Mouse (Mus musculus) embryonic facial prominence, embryonic 13.5 days (tissue): ENCODE data around the gene Rprd1b. TPM values are rescaled to one million over a fixed set of nuclear protein-coding genes. Genes with fewer than 3 reads are reported as not detected.

Experiments
- ATAC-seq: fragments of 200-750 bp; cut with Nextera tagmentation; 2 replicates; pipeline ENCODE4 v1.8.0; 2017; ENCODE audit warnings: low read depth; ENCODE audit not compliant: insufficient number of reproducible peaks, insufficient read depth, low FRiP score, low TSS enrichment
- H3K27ac ChIP-seq: fragments of 300-500 bp; sonication (generic); 2 replicates; pipeline ENCODE4 v1.5.1; 2015; ENCODE audit warnings: moderate library complexity, mild to moderate bottlenecking, inconsistent platforms
- H3K27me3 ChIP-seq: fragments of 300-500 bp; sonication (generic); 2 replicates; pipeline ENCODE4 v1.6.1; 2015; ENCODE audit warnings: mild to moderate bottlenecking, inconsistent platforms
- H3K36me3 ChIP-seq: fragments of 300-500 bp; sonication (generic); 2 replicates; pipeline ENCODE4 v1.6.1; 2015; ENCODE audit warnings: mild to moderate bottlenecking, inconsistent platforms
- H3K4me1 ChIP-seq: fragments of 300-500 bp; sonication (generic); 2 replicates; pipeline ENCODE4 v1.6.1; 2015; ENCODE audit warnings: inconsistent platforms
- H3K4me2 ChIP-seq: fragments of 300-500 bp; sonication (generic); 2 replicates; pipeline ENCODE4 v1.6.1; 2015; ENCODE audit warnings: moderate library complexity, mild to moderate bottlenecking, inconsistent platforms
- H3K4me3 ChIP-seq: fragments of 300-500 bp; sonication (generic); 2 replicates; pipeline ENCODE4 v1.5.1; 2015; ENCODE audit warnings: mild to moderate bottlenecking, inconsistent platforms
- H3K9ac ChIP-seq: fragments of 300-500 bp; sonication (generic); 2 replicates; pipeline ENCODE4 v1.6.1; 2015; ENCODE audit warnings: mild to moderate bottlenecking, inconsistent platforms
- H3K9me3 ChIP-seq: fragments of 300-500 bp; sonication (generic); 2 replicates; pipeline ENCODE4 v1.6.1; 2016; ENCODE audit warnings: inconsistent platforms
- WGBS: fragments of 180-500 bp; shearing (Covaris S2); methylation state at CpG from one replicate; pipeline ENCODE4 v1.1.7; 2015; ENCODE audit warnings: mixed read lengths; 5-methylcytosine and 5-hydroxymethylcytosine counted together
- polyA plus RNA-seq: library from polyadenylated mRNA; unstranded; fragments of >200 nt; fragmentation: Nextera tagmentation; extraction: Ambion mirVana; gene quantifications from 2 replicates; pipeline ENCODE4 v1.2.1, GENCODE M21; 2015

Rprd1b gene
- polyA plus RNA-seq, 1 experiment from 2014 or later: 50.4 TPM

DNA sequence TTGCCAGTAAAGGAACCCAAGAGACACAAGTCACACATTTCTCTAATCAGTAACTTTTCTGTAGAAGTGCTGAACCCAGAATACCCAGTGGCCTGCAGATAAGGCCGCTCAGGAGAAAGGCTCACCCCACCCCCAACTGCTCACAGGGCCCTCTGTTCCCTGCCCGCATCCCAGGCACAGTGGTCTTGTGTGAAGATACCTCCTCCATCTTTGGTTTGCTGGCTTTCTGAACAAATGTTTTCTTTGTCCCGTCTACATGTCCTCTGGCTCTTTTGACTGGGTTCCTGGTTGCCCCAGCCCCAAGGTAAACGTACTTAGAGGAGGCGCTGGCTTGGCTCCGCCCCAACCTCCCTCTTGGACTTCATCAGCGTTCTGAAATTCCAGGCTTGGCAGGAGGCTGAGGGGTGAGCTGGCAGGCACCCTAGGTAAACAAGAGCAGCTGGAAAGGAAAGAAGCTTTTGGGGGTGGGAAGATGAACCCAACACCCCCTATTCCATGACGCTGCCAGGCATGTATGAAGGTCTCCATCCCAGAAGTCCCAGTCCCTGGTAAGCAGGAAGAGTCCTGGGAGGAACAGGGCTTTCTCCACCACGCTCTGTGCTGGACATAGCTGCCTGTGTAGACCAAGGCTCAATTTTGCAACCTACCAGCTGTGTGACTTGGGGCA lies 85.4 kb downstream of the Rprd1b start:
- peaks cover 44% of the 10 kb centered on the region for H3K4me1 ChIP-seq
- H3K4me3 ChIP-seq: no peak overlapping the region
- H3K4me2 ChIP-seq: peak overlapping the region; percentile 21; the same call in 1 of the 2 replicates
- 18% methylated on average over 9 of the region's 9 CpGs for WGBS
- H3K27me3 ChIP-seq: no peaks in the 10 kb centered on the region
- peak; percentile 54; the same call in 1 of the 2 replicates for ATAC-seq
- H3K27ac ChIP-seq: peak overlapping the region; percentile 75
- H3K9ac ChIP-seq: no peak overlapping the region
- H3K36me3 ChIP-seq: no peaks in the 10 kb centered on the region
- H3K9me3 ChIP-seq: no peaks in the 10 kb centered on the region

DNA sequence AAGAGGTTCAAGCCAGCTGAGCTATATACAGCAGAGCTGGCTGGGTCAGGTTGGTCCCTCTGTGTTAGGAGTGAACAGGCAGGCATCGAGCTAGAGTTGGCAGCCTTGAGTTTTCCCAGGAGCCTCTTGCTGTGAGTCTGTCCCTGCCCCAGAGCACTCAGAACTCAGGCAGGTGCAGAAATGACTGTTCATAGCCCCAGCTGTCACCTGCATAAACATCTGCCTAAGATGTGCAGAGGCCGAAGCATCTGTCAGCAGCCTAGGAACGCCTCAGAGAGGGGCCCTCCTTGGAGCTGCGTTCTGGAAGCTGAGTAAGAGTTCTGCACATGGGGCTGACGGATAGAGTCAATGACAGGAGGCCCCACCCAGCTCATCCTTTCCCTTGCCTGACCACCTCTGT lies 86.6 kb downstream of the Rprd1b start:
- 63% methylated on average over 5 of the region's 5 CpGs for WGBS
- H3K4me3 ChIP-seq: no peak overlapping the region
- H3K27ac ChIP-seq: no peak overlapping the region
- no peak overlapping the region for H3K9ac ChIP-seq
- no peak overlapping the region for H3K4me2 ChIP-seq
- no peak for ATAC-seq
- no peaks in the 10 kb centered on the region for H3K36me3 ChIP-seq
- H3K27me3 ChIP-seq: no peaks in the 10 kb centered on the region
- peaks cover 35% of the 10 kb centered on the region for H3K4me1 ChIP-seq
- no peaks in the 10 kb centered on the region for H3K9me3 ChIP-seq

DNA sequence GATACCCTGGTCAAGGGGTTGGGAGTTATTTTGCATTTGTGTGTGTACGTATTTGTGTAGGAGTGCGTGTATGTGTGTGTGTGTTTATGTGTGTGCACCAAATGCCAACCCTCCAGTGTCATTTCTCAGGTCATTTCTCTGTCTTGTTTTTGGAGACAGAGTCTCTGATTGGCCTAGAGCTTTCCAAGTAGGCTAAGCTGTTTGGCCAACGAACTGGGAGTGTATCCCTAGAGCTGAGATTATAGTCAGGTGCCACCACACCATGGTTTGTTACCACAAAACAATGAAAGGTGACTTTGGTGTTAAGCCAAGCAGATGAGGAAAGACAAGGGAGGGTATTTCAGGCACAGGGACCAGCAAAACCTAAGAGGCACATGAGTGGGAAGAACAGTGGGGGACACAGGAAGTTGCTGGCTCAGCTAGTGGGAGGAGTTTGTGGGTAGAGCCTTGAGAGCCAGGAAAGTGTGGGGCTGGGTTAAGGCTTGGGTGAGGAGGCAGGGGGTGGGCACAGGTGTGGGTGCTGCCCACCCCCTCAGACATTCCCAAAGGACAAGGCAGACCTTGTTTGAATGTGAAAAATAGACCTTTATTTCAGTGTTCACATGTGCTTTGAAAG lies 87.6 kb downstream of the Rprd1b start:
- no peaks in the 10 kb centered on the region for H3K9me3 ChIP-seq
- H3K4me3 ChIP-seq: no peak overlapping the region
- no peak for ATAC-seq
- WGBS: 90% methylated on average over 3 of the region's 3 CpGs
- H3K9ac ChIP-seq: no peak overlapping the region
- H3K27me3 ChIP-seq: no peaks in the 10 kb centered on the region
- peaks cover 32% of the 10 kb centered on the region for H3K4me1 ChIP-seq
- H3K36me3 ChIP-seq: no peaks in the 10 kb centered on the region
- H3K4me2 ChIP-seq: no peak overlapping the region
- peak overlapping the region; percentile 33; the same call in 1 of the 2 replicates for H3K27ac ChIP-seq

DNA sequence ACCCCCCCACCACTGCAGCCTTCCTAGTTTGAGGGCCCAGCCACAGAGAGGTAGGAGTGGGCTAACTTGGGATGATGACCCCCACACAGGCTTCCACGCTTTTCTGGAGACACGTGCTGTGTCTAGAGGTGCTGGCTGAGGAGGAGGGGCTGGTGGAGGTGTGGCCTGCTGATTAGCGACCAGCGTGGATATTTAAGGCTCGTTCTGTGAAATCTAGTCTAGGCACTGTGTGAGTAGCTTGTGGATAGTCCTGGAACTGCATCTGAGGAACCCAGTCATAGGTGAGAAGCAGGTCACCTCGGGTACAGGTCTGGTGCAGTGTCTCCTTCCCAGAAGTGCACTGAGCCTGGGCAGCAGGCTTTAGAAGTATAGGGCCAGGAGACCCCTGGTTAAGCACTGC lies 88.4 kb downstream of the Rprd1b start:
- H3K9ac ChIP-seq: no peak overlapping the region
- WGBS: 56% methylated on average over 6 of the region's 6 CpGs
- H3K4me3 ChIP-seq: no peak overlapping the region
- no peaks in the 10 kb centered on the region for H3K27me3 ChIP-seq
- ATAC-seq: no peak
- H3K27ac ChIP-seq: peak overlapping the region; percentile 33; the same call in 1 of the 2 replicates
- H3K36me3 ChIP-seq: no peaks in the 10 kb centered on the region
- no peak overlapping the region for H3K4me2 ChIP-seq
- peaks cover 32% of the 10 kb centered on the region for H3K4me1 ChIP-seq
- H3K9me3 ChIP-seq: no peaks in the 10 kb centered on the region

DNA sequence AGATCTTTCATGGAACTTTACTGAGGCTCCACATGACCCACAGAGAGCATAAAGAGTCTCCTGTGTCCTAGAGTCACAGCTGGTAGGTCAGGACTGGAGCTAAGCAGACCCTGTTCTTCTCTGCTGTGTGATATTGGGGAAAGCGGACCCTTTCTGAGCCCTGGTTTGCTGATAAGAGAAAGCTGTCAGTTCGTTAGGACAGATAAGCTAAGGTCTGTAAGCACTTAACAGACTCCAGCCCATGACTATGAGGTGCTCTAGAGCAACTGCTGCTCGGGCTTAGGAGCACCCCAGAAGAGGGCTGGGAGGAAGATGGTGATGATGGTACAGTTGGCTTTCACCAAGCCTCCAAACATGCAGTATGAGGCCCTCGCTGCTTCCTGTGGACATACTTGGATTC lies 90.8 kb downstream of the Rprd1b start:
- no peak overlapping the region for H3K9ac ChIP-seq
- 80% methylated on average over 4 of the region's 4 CpGs for WGBS
- H3K36me3 ChIP-seq: no peaks in the 10 kb centered on the region; the same call in 1 of the 2 replicates

GRCm38 (mm10) chr2:158120211-158120610 lies 91.9 kb downstream of the Rprd1b start:
- H3K9me3 ChIP-seq: no peaks in the 10 kb centered on the region
- no peak for ATAC-seq
- H3K36me3 ChIP-seq: peaks cover under 1% of the 10 kb centered on the region; the same call in 1 of the 2 replicates
- H3K9ac ChIP-seq: no peak overlapping the region
- H3K4me1 ChIP-seq: peaks cover 21% of the 10 kb centered on the region
- no peaks in the 10 kb centered on the region for H3K27me3 ChIP-seq
- WGBS: 84% methylated on average over 8 of the region's 8 CpGs
- H3K27ac ChIP-seq: no peak overlapping the region
- H3K4me3 ChIP-seq: no peak overlapping the region
- no peak overlapping the region for H3K4me2 ChIP-seq

More for the DNA sequence above, 90.8 kb downstream of the Rprd1b start:
- H3K27me3 ChIP-seq: no peaks in the 10 kb centered on the region
- H3K27ac ChIP-seq: no peak overlapping the region
- no peak for ATAC-seq
- H3K4me3 ChIP-seq: no peak overlapping the region
- H3K4me1 ChIP-seq: peaks cover 25% of the 10 kb centered on the region
- no peaks in the 10 kb centered on the region for H3K9me3 ChIP-seq
- H3K4me2 ChIP-seq: no peak overlapping the region

GRCm38 (mm10) chr2:158120868-158121267 lies 92.6 kb downstream of the Rprd1b start:
- Histone ChIP-seq H3K9me3 (no peaks in the 10 kb centered on the region), H3K9ac (no peak overlapping the region), H3K27ac (no peak overlapping the region), H3K4me3 (no peak overlapping the region), H3K36me3 (peaks cover 3% of the 10 kb centered on the region; the same call in 1 of the 2 replicates), H3K4me1 (peaks cover 19% of the 10 kb centered on the region), H3K4me2 (no peak overlapping the region), H3K27me3 (no peaks in the 10 kb centered on the region)
- WGBS: 81% methylated on average over 3 of the region's 3 CpGs
- no peak for ATAC-seq

DNA sequence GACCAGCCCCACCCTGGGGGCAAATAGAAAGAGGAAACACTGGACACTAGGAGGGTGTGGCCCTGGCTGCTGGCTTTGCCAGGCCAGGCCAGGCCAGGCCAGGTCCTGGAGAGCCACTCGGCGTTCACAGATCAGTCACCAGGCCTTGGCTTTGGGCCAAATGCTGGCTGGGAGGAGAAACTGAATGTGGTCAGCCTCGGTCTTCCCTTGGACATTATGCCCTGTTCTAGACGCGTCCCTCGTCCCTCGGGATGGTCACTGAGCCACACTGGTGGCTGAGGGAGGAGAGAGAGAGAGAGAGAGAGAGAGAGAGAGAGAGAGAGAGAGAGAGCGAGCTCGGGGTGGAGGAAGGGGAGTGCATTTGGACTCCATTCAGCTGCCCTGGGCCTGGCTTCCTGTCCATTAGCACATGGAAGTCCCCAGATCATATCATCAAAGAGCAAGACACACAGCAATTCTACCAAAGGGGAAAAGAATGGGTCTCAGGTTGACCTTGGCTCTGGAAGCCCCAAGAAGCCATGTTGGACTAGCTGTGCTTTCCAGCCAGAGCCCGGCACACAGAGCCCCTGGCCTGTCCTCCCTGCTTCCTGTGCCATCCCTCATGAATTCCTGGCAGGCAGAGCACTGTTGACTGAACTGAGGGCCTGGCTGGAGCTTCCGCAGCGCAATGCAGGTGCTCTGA lies 93.5 kb downstream of the Rprd1b start:
- Histone ChIP-seq H3K4me2 (no peak overlapping the region), H3K27me3 (no peaks in the 10 kb centered on the region), H3K4me3 (no peak overlapping the region), H3K36me3 (peaks cover 3% of the 10 kb centered on the region; the same call in 1 of the 2 replicates), H3K9ac (peak overlapping the region; percentile 27; the same call in 1 of the 2 replicates), H3K27ac (no peak overlapping the region), H3K9me3 (no peaks in the 10 kb centered on the region), H3K4me1 (peaks cover 10% of the 10 kb centered on the region)
- WGBS: 75% methylated on average over 12 of the region's 12 CpGs
- no peak for ATAC-seq

DNA sequence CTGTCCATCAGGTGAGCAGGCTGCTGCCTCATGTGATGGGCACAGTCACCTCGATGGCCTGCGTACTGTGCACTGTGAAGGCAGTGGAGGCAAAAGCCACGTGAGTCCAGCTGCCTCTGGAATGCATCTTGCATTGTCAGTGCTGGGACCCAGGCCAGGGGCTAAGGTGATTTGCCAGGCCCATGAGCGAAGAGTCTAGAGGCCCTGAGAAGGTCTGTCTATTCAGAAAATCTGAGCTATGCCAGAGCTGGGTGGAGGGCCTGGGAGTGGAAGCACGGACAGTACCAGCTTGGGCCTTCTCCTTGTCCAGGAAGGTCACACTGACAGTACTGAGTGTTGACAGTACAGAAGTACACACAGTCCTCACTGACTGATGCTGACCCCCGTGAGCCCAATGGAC lies 94.5 kb downstream of the Rprd1b start:
- no peak overlapping the region for H3K4me2 ChIP-seq
- peaks cover 3% of the 10 kb centered on the region; the same call in 1 of the 2 replicates for H3K4me1 ChIP-seq
- 80% methylated on average over 6 of the region's 6 CpGs for WGBS
- H3K27ac ChIP-seq: no peak overlapping the region
- no peaks in the 10 kb centered on the region for H3K27me3 ChIP-seq
- ATAC-seq: no peak; the same call in 1 of the 2 replicates
- no peak overlapping the region for H3K9ac ChIP-seq
- no peaks in the 10 kb centered on the region for H3K9me3 ChIP-seq
- H3K4me3 ChIP-seq: no peak overlapping the region
- H3K36me3 ChIP-seq: peaks cover 3% of the 10 kb centered on the region; the same call in 1 of the 2 replicates

DNA sequence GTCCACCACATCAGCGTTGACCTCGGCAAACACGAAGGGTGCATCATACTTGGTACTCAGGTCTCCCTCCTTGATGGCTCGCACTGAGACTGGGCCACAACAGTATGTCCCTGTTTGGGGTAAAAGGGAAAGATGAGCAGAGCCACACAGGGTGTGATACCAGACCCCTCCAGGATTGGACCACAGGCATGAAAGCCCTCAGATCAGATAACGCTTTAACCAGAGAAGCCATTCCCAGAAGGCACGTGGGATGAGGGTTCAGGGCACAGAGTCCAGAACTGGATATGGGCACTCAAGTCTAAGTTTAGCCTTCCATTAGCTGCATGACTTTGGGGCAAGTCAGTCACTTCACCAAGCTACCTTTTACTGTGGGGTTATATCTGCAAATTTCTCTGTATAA lies 98.9 kb downstream of the Rprd1b start:
- Histone ChIP-seq H3K4me1 (peaks cover 12% of the 10 kb centered on the region; the same call in 1 of the 2 replicates), H3K4me2 (no peak overlapping the region), H3K27ac (no peak overlapping the region), H3K36me3 (peaks cover 3% of the 10 kb centered on the region; the same call in 1 of the 2 replicates), H3K27me3 (no peaks in the 10 kb centered on the region), H3K9me3 (no peaks in the 10 kb centered on the region), H3K9ac (no peak overlapping the region), H3K4me3 (no peak overlapping the region)
- ATAC-seq: no peak
- 87% methylated on average over 6 of the region's 6 CpGs for WGBS

DNA sequence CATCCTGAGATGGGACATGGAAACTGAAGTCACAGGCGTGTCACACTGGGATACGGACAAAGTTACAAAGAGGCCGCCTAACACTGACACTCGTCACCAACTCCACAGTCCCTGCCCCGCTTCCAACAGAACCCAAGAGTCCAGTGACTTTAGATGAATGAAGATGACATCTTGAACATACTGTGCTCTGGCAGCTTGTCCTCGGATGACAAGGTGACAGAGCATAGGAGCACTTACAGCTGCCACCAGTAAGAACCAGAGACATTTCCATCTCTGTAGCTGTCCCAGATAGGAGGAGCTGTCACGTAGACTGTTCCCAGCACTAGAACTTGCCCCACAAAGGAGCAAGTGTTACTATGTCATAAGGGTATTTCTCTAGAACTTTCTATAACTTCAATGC lies 99.6 kb downstream of the Rprd1b start:
- H3K9ac ChIP-seq: no peak overlapping the region
- H3K9me3 ChIP-seq: no peaks in the 10 kb centered on the region
- no peak overlapping the region for H3K4me3 ChIP-seq
- no peak overlapping the region for H3K27ac ChIP-seq
- H3K36me3 ChIP-seq: peaks cover 3% of the 10 kb centered on the region; the same call in 1 of the 2 replicates
- H3K4me2 ChIP-seq: no peak overlapping the region
- peaks cover 12% of the 10 kb centered on the region; the same call in 1 of the 2 replicates for H3K4me1 ChIP-seq
- no peak for ATAC-seq
- WGBS: 86% methylated on average over 7 of the region's 7 CpGs
- H3K27me3 ChIP-seq: no peaks in the 10 kb centered on the region
